Mouse (Mus musculus): Measurements from ENCODE around the gene Cpt1c. TPM values are rescaled to one million over a fixed set of nuclear protein-coding genes. Genes with fewer than 3 reads are reported as not detected.

Cpt1c gene
- total RNA-seq, 2 experiments from 2014 or later: not detected

DNA sequence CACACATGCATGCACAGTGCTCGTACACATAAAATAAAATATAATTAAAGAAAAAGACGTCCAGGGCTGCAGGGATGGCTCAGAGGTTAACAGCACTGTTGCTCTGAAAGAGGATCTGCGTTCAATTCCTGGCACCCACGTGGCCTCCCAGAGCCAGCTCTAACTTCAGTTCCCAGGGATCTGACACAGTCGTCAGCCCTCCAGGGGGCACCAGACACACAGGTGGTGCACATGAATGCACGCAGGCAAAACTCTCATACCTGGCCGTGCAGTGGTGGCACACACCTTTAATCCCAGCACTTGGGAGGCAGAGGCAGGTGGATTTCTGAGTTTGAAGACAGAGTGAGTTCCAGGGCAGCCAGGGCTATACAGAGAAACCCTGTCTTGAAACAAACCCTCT, 8.7 kb downstream of the Cpt1c start:
- ATAC-seq (replicated peaks; ENCODE audit: poor library complexity, severe bottlenecking): no peak

DNA sequence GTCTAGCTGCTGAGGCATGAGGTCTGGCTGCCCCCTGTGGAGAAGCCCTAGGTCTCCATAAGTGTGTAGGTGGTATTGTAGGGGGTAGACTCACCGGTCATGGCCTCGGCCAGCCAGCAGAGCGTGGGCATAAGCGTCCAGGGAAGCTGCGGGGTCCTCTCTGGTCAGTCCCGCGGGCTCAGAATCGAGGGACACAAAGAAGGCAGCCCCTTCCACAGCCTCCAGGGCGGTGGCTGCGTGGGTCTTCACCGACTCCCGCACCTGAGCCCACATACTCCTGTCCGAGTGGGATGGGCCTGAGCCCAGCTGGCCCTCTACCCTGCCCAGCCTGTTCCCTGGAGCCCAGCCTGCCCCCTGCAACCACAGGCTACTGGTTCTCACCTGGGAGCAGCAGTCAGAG, 9.7 kb downstream of the Cpt1c start:
- no peak for ATAC-seq (replicated peaks; ENCODE audit: poor library complexity, severe bottlenecking)

GRCm38 (mm10) chr7:44962831-44963230, 11.8 kb downstream of the Cpt1c start:
- ATAC-seq (replicated peaks; ENCODE audit: poor library complexity, severe bottlenecking): peak; percentile 63

DNA sequence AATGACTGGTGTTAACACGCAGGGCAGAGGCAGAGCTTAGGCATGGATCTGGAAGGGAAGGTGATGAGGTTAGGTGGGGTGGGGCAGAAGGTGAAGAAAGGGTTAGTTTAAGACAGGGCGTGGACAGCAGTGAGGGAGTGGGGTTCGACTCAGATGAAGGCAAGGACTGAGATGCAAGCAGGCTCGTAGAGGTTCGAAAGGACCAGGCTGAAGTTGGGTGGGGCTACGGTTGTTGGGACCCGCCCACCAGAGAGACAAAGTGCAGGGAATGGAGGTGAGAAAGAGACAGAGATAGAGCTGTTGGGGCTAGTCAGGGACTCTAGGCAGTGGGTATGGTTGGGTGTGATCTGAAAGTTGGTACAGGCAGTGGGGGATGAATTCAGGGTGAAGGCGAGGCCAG, 12.3 kb downstream of the Cpt1c start:
- ATAC-seq (replicated peaks; ENCODE audit: poor library complexity, severe bottlenecking): no peak

DNA sequence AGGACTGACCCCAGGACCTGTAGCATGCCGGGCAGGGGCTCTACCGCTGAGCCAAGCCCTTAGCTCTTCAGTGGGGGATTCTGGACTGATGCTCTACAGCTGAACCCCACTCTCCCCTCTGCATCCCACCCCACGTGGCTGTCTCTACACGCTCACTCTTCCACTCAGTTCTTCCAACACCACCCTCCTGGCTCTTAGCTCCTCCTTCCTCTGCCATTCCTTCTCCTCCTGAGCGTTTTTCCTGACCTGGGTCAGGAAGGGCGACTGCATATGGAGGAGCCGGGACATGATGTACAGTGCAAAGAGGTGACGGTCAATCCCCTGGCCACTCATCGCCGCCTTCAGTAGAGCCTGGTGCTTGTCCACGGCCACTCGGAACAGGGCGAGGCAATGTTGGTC, 14.1 kb downstream of the Cpt1c start:
- ATAC-seq (replicated peaks; ENCODE audit: poor library complexity, severe bottlenecking): no peak

- ATAC-seq (replicated peaks; ENCODE audit: poor library complexity, severe bottlenecking): peak; percentile 58
Measured at GRCm38 (mm10) chr7:44959874-44960511, 14.7 kb downstream of the Cpt1c start.

DNA sequence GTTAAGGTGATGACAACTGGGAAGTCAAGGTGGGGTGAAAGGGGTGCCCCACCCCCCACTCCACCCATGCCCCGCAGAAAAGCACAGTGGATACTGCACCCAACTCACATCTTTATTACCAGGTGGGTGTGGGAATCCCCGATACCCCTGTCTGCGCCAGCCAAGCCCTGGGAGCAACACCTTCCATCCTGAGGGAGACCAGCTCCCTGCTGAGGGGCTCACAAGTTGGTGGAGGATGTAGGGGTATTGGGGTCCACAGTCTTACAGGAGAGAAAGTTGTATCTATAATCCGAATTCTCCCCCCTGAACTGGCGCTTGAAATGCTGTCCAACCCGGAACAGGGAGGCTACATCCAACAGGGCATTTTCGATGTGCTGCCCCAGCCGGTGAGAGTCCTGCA, 15.4 kb downstream of the Cpt1c start:
- no peak for ATAC-seq (replicated peaks; ENCODE audit: poor library complexity, severe bottlenecking)

DNA sequence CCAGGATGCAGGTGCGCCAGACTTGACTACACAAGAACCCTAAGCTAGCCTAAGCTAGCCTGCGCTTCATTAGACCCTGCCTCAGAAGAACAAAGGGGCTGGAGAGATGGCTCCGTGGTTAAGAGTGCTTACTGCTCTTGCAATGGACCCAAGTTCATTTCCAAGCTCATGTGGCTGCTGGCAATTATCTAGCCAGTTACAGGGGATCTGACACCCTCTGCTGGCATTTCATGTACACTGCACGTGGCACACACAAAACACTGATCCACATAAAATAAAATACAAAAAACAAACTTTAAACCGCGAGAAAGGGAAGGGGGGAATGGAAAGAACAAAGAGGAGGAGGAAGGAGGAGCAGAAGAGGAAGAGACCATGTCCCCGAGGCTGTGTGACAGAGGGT, 16.4 kb downstream of the Cpt1c start:
- peak; percentile 34; the same call in 1 of the 2 replicates for ATAC-seq (replicated peaks; ENCODE audit: poor library complexity, severe bottlenecking)

GRCm38 (mm10) chr7:44957183-44957835, 17.3 kb downstream of the Cpt1c start:
- ATAC-seq (replicated peaks; ENCODE audit: poor library complexity, severe bottlenecking): no peak

GRCm38 (mm10) chr7:44956266-44956665, 18.4 kb downstream of the Cpt1c start:
- ATAC-seq (replicated peaks; ENCODE audit: poor library complexity, severe bottlenecking): no peak

- peak; percentile 10; the same call in 1 of the 2 replicates for ATAC-seq (replicated peaks; ENCODE audit: poor library complexity, severe bottlenecking)
Measured at GRCm38 (mm10) chr7:44955628-44956027, 19.0 kb downstream of the Cpt1c start.

- ATAC-seq (replicated peaks; ENCODE audit: poor library complexity, severe bottlenecking): no peak
Measured at GRCm38 (mm10) chr7:44954091-44954885, 20.4 kb downstream of the Cpt1c start.

- no peak for ATAC-seq (replicated peaks; ENCODE audit: poor library complexity, severe bottlenecking)
Measured at GRCm38 (mm10) chr7:44953561-44953960, 21.1 kb downstream of the Cpt1c start.

DNA sequence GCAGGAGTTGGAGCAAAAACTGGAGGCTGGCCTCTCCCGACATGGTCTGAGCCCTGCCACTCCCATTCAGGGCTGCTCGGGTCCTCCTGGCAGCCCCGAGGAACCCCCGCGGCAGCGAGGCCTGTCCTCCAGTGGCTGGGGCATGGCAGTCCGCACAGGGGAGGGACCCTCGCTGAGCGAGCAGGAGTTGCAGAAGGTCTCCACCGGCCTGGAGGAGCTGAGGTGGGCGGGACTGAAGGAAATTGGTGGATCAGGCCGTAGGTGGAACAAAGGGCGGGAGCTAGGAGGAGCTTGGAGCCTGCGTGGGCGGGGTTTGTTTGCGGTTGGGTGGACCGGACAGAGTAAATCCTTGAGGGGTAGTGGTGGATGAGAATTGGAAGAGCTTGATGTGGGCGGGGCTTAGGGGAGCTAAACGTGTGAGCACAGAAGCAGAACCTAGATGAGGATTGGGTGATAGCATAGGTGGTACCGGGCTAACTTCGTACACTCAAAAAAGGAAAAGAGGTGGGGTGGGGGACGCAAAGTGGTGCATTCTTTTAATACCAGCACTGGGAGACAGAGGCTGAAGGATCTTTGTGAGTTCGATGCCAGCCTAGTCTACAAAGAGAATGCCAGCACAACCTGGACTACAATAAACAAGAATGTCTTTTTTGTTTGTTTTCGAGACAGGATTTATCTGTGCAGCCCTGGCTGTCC, 21.9 kb downstream of the Cpt1c start:
- peak; percentile 89 for ATAC-seq (replicated peaks; ENCODE audit: poor library complexity, severe bottlenecking)

GRCm38 (mm10) chr7:44951960-44952359, 22.7 kb downstream of the Cpt1c start:
- peak; percentile 60 for ATAC-seq (replicated peaks; ENCODE audit: poor library complexity, severe bottlenecking)

DNA sequence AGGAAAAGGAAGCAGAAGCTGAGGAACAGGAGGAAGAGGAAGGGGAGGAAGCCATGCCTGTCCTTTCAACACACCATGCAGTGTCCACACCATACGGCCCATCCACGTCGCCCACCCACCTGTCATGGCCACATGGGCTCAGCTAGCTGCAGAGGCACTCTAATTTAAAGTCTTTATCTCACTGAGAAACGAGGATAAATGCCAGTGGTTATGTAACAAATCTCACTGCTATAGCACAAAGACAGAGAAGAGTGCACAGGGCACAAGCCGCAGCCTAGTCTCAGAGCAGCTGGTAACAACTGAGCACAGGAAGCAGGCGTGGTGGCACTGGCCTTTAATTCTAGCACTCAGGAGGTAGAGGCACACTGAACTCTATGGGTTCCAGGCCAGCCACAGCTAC, 24.7 kb downstream of the Cpt1c start:
- ATAC-seq (replicated peaks; ENCODE audit: poor library complexity, severe bottlenecking): no peak

GRCm38 (mm10) chr7:44942904-44943303, 31.7 kb downstream of the Cpt1c start, which contains the start of gene Tsks:
TSS of gene Tsks (plus strand) at chr7:44943204.
- ATAC-seq (replicated peaks; ENCODE audit: poor library complexity, severe bottlenecking): no peak

GRCm38 (mm10) chr7:44938680-44939079, 36.0 kb downstream of the Cpt1c start:
- no peak for ATAC-seq (replicated peaks; ENCODE audit: poor library complexity, severe bottlenecking)

GRCm38 (mm10) chr7:44929204-44930151, 45.2 kb downstream of the Cpt1c start, which contains the start of gene Ap2a1:
TSS of gene Ap2a1 (minus strand) at chr7:44929496.
- peak; percentile 91 for ATAC-seq (replicated peaks; ENCODE audit: poor library complexity, severe bottlenecking)

Measured in granulocyte monocyte progenitor cell, adult 5-6 weeks (primary cell).